Comparison of ENCODE assay signal across 8 mouse cellular contexts in the genomic region with DNA sequence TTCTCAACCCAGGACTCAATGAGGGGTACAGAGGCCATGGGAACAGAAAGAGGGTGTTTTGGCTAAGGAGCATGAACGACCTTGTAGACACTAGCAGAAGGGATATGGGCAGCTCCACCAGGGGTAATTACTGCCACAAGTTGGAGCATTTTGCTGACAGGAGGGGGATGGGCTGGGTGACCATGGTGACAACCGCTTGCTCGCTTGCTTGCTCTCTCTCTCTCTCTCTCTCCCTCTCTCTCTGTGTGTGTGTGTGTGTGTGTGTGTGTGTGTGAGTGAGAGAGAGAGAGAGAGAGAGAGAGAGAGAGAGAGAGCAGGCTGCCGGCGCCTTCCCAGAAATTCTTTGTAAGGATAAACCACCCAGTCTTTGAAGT.
DNase-seq lines count a peak whose midpoint lies in the region; ATAC-seq and TF ChIP-seq lines count a peak whose summit lies in the region.

No protein-coding gene starts in this region.

- 0 out of 2 replicates have a peak overlapping the region, but pooled peaks have one; percentile 22 for H3K9ac ChIP-seq in forebrain, postnatal 0 days
- peak overlapping the region; percentile 60 for H3K9ac ChIP-seq in neural tube, embryonic 13.5 days

- peak; percentile 54; the same call in 1 of the 2 replicates for ATAC-seq in forebrain, postnatal 0 days
- peak; percentile 21; the same call in 1 of the 2 replicates for ATAC-seq in neural tube, embryonic 13.5 days (ENCODE audit: low read depth)

- DNase-seq in CD4-positive helper T cell, adult 2 months (ENCODE audit: low read depth, low spot score), result peak; percentile 38
- peak; percentile 59 for DNase-seq in ES-CJ7 (ENCODE audit: low read depth, low spot score)
- DNase-seq in forebrain, postnatal 0 days, result peak; percentile 68
- DNase-seq in kidney, postnatal 25 days, result peak; percentile 52 to 85
- no peak for DNase-seq in thymus, postnatal 10 days (ENCODE audit: low spot score in 2 of 2)
- no peak for DNase-seq in left cerebral cortex, adult 8-10 months (ENCODE audit: low spot score in 2 of 2)
- no peak for DNase-seq in adrenal gland, postnatal 4 days (ENCODE audit: low spot score in 2 of 2)

- H3K4me1 ChIP-seq in forebrain, postnatal 0 days (ENCODE audit: insufficient read depth), result peaks cover 19% of the 10 kb centered on the region
- peaks cover 44% of the 10 kb centered on the region for H3K4me1 ChIP-seq in neural tube, embryonic 13.5 days (replicated peaks)

- TF ChIP-seq CTCF in forebrain, postnatal 0 days (IDR thresholded peaks at IDR 0.05; ENCODE audit: low read depth), result no peak

- H3K4me3 ChIP-seq in forebrain, postnatal 0 days (ENCODE audit: low read depth, low read length), result no peak overlapping the region
- H3K4me3 ChIP-seq in neural tube, embryonic 13.5 days, result no peak overlapping the region

- H3K27me3 ChIP-seq in forebrain, postnatal 0 days (ENCODE audit: insufficient read depth, low read length), result no peaks in the 10 kb centered on the region
- H3K27me3 ChIP-seq in neural tube, embryonic 13.5 days, result no peaks in the 10 kb centered on the region

- no peaks in the 10 kb centered on the region for H3K36me3 ChIP-seq in forebrain, postnatal 0 days (ENCODE audit: insufficient read depth)
- no peaks in the 10 kb centered on the region for H3K36me3 ChIP-seq in neural tube, embryonic 13.5 days

- H3K9me3 ChIP-seq in forebrain, postnatal 0 days (ENCODE audit: low read length), result no peaks in the 10 kb centered on the region
- no peaks in the 10 kb centered on the region for H3K9me3 ChIP-seq in neural tube, embryonic 13.5 days

- peak overlapping the region; percentile 69 for H3K27ac ChIP-seq in forebrain, postnatal 0 days (ENCODE audit: low read depth, low read length)
- H3K27ac ChIP-seq in neural tube, embryonic 13.5 days (replicated peaks), result peak overlapping the region; percentile 84

- no peak overlapping the region for H3K4me2 ChIP-seq in forebrain, postnatal 0 days (ENCODE audit: low read depth)
- H3K4me2 ChIP-seq in neural tube, embryonic 13.5 days, result peak overlapping the region; percentile 38

- 5% methylated on average over 5 of the region's 5 CpGs for WGBS in forebrain, postnatal 0 days
- WGBS in neural tube, embryonic 13.5 days, result 13% methylated on average over 5 of the region's 5 CpGs

Comparison
In these comparisons a context has a peak if more than half of its experiments do, and no peak if none do; other contexts are left out.
1. DNase-seq: peak in CD4-positive helper T cell, adult 2 months (single experiment), ES-CJ7 (single experiment), forebrain, postnatal 0 days (single experiment) and kidney, postnatal 25 days (2 of 2); none in thymus, postnatal 10 days (0 of 2), left cerebral cortex, adult 8-10 months (0 of 2) and adrenal gland, postnatal 4 days (0 of 2).